Mouse (Mus musculus): Measurements from ENCODE around the gene Zfp984.
A peak's percentile ranks its signal among the peaks of the same experiment; 100 is the strongest.
"Not testable (repeated sequence)": the region's sequence is repeated elsewhere in the genome, so short reads cannot be mapped to it uniquely, and the experiment has no call there.

Gene Zfp984

GRCm38 (mm10) chr4:147809292-147809965 lies at the start of gene Zfp984:
TSS of gene Zfp984 (minus strand) at chr4:147809788.
- peak; percentile 55 for DNase-seq

- DNase-seq = no peak
Measured at GRCm38 (mm10) chr4:147850776-147851175, 41.2 kb upstream of the Zfp984 start.

GRCm38 (mm10) chr4:147848584-147848991 lies 39.0 kb upstream of the Zfp984 start:
- DNase-seq = no peak

GRCm38 (mm10) chr4:147847614-147848583 lies 38.3 kb upstream of the Zfp984 start, which contains the start of gene Zfp933:
TSS of gene Zfp933 (minus strand) at chr4:147848366.
- DNase-seq = peak; percentile 71

- no peak for DNase-seq
Measured at GRCm38 (mm10) chr4:147842871-147843270, 33.3 kb upstream of the Zfp984 start.

- not testable (repeated sequence) for DNase-seq
Measured at GRCm38 (mm10) chr4:147839282-147839681, 29.7 kb upstream of the Zfp984 start.

GRCm38 (mm10) chr4:147824389-147824788 lies 14.8 kb upstream of the Zfp984 start:
- DNase-seq = no peak

GRCm38 (mm10) chr4:147821414-147821813 lies 11.8 kb upstream of the Zfp984 start:
- DNase-seq = not testable (repeated sequence)

- not testable (repeated sequence) for DNase-seq
Measured at GRCm38 (mm10) chr4:147819659-147820058, 10.1 kb upstream of the Zfp984 start.

GRCm38 (mm10) chr4:147814592-147815167 lies 5.1 kb upstream of the Zfp984 start:
- no peak for DNase-seq

GRCm38 (mm10) chr4:147813249-147813765 lies 3.7 kb upstream of the Zfp984 start:
- no peak for DNase-seq

- not testable (repeated sequence) for DNase-seq
Measured at GRCm38 (mm10) chr4:147809966-147810304, 347 bp upstream of the Zfp984 start.

GRCm38 (mm10) chr4:147808483-147808882 lies 1.1 kb downstream of the Zfp984 start:
- not testable (repeated sequence) for DNase-seq

GRCm38 (mm10) chr4:147795308-147795707 lies 14.3 kb downstream of the Zfp984 start:
- DNase-seq = not testable (repeated sequence)

- not testable (repeated sequence) for DNase-seq
Measured at GRCm38 (mm10) chr4:147794026-147794665, 15.4 kb downstream of the Zfp984 start.

GRCm38 (mm10) chr4:147793390-147793916 lies 16.1 kb downstream of the Zfp984 start:
- DNase-seq = not testable (repeated sequence)

- DNase-seq = not testable (repeated sequence)
Measured at GRCm38 (mm10) chr4:147791729-147792128, 17.9 kb downstream of the Zfp984 start.

- DNase-seq = not testable (repeated sequence)
Measured at GRCm38 (mm10) chr4:147746255-147746654, 63.3 kb downstream of the Zfp984 start.

- DNase-seq = peak; percentile 20
Measured at GRCm38 (mm10) chr4:147738636-147739369, 70.8 kb downstream of the Zfp984 start.

Measured in kidney, postnatal 10 days (tissue).